Mouse (Mus musculus) CH12.LX (cell line): ENCODE measurements around the gene Gpr107.

Experiments used
- CTCF ChIP-seq, 2 experiments: IDR thresholded peaks in 1 of 2; conservative IDR thresholded peaks in 1 of 2; 2 replicates each; pipeline ENCODE4 v1.5.1; 2011 to 2012; ENCODE audit warnings: low read depth in 2 of 2, low read length in 2 of 2, improper control_type of control experiment in 1 of 2, inconsistent platforms in 1 of 2, mild to moderate bottlenecking in 1 of 2, moderate library complexity in 1 of 2
- E2F4 ChIP-seq: IDR thresholded peaks from 2 replicates; pipeline ENCODE4 v1.6.1; 2011; ENCODE audit warnings: low read depth, low read length, improper control_type of control experiment; ENCODE audit not compliant: insufficient replicate concordance
- ELF1 ChIP-seq: IDR thresholded peaks from 2 replicates; pipeline ENCODE4 v1.6.1; 2014; ENCODE audit warnings: low read depth, mild to moderate bottlenecking, inconsistent platforms, low read length, improper control_type of control experiment
- EP300 ChIP-seq: IDR thresholded peaks from 2 replicates; pipeline ENCODE4 v1.6.1; 2011; ENCODE audit warnings: low read length, improper control_type of control experiment
- HCFC1 ChIP-seq: IDR thresholded peaks from 2 replicates; pipeline ENCODE4 v1.6.1; 2012; ENCODE audit warnings: low read depth, mild to moderate bottlenecking, inconsistent platforms, low read length, improper control_type of control experiment
- NELFE ChIP-seq: IDR thresholded peaks from 2 replicates; pipeline ENCODE4 v1.6.1; 2011; ENCODE audit warnings: low read depth, low read length, improper control_type of control experiment
- POLR2A ChIP-seq: IDR thresholded peaks from 2 replicates; pipeline ENCODE4 v1.6.1; 2011; ENCODE audit warnings: low read depth, mild to moderate bottlenecking, improper control_type of control experiment, low read length
- POLR2AphosphoS2 ChIP-seq: IDR thresholded peaks from 2 replicates; pipeline ENCODE4 v1.6.1; 2011; ENCODE audit warnings: low read depth, low read length, improper control_type of control experiment

DNA sequence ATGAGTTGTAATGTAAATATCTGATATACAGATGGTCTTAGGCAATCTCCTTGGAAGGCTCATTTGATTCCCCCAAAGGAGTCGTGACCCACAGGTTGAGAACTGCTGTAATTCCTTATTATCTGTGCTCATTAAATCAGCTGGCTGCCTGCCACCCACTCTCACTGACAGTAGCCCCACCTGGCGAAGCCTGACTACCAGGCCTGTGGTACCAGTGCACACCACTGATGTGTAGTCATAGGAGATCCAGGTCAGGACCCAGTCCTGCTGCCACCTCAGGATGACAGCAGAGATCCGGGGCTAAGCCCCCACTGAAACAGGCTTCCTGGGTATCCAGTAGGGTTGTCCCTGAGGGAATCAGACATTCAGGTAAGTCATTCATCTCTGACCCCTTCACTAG is 66.5 kb downstream of the Gpr107 start:
- no peak for TF ChIP-seq EP300
- TF ChIP-seq POLR2A: no peak
- TF ChIP-seq CTCF (conservative IDR thresholded peaks at IDR 0.05 in 1 of 2, IDR thresholded peaks at IDR 0.05 in 1 of 2; ENCODE audit: low read depth in 2 of 2, low read length in 2 of 2): no peak
- no peak for TF ChIP-seq POLR2AphosphoS2
- no peak for TF ChIP-seq NELFE
- no peak for TF ChIP-seq HCFC1
- TF ChIP-seq E2F4: no peak
- TF ChIP-seq ELF1: no peak
